Mouse (Mus musculus): ENCODE measurements at regions not wholly inside any gene's neighbourhood (a gene's known extent, or its start where the extent isn't known, plus 50 kb on each side); places are given as distances from the start of the nearest gene placed in this dataset.

- TF ChIP-seq GATA1 (IDR thresholded peaks at IDR 0.05; ENCODE audit: low read length) (no peak), TAL1 (IDR thresholded peaks at IDR 0.05; ENCODE audit: low read length) (no peak)
Measured at GRCm38 (mm10) chr10:96377549-96377948, 239.3 kb upstream of the Btg1 start.
